Mouse (Mus musculus): ENCODE measurements at regions not wholly inside any gene's neighbourhood (a gene's known extent, or its start where the extent isn't known, plus 50 kb on each side); places are given as distances from the start of the nearest gene placed in this dataset.

DNA sequence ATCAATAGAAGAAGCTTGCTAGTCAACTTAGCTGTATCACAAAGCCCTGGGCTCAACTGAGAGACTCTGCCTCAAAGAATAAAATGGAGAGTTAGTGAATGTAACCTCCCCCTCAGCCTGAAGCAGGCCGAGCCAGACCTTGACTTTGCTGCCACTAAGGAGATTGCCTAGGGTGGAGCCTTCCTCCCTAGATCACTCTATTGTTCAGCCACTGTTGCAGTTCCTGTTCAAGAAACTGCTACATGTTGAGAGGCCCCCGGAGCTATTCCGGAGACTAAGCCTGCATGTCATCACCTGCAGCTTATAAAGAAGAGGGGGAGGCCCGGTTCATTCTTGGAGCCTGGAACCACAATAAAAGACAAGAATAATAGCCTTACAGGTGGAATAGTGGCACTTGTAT lies 257.9 kb downstream of the Adgrg6 start:
- 83% methylated on average over 4 of the region's 4 CpGs for WGBS
- DNase-seq (ENCODE audit: low spot score) (no peak), ATAC-seq (no peak)
- no peaks in the 10 kb centered on the region for H3K27me3 ChIP-seq (ENCODE audit: insufficient read depth, low read length)
- no peak for TF ChIP-seq CTCF (IDR thresholded peaks at IDR 0.05; ENCODE audit: low read depth)
- no peaks in the 10 kb centered on the region for H3K36me3 ChIP-seq (ENCODE audit: insufficient read depth, low read length)
- H3K9me3 ChIP-seq (ENCODE audit: low read length): no peaks in the 10 kb centered on the region
- H3K4me1 ChIP-seq (ENCODE audit: insufficient read depth, low read length): no peaks in the 10 kb centered on the region
- no peak overlapping the region for H3K9ac ChIP-seq (replicated peaks; ENCODE audit: low read length)
- H3K4me3 ChIP-seq (ENCODE audit: low read length): no peak overlapping the region
- H3K27ac ChIP-seq: no peak overlapping the region
- no peak overlapping the region for H3K4me2 ChIP-seq (ENCODE audit: low read depth, low read length)

DNA sequence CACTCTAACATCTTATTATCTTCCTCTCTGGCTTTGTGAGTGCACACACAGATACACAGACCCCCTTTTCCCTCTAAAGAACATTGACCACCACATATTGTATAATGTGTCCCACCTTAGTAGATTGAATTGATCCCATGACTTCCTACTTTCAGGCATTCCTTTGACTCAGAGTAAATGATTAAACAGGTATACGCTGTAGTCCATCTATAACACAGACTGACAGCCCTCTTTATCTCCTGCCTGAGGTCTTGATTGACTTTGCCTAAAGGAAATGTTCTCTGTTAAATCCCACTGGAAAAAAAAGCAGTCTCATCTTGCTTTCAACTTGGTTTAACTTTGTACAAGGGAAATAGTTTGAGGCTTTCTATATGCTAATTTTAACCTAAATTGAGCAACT lies 268.8 kb downstream of the Adgrg6 start:
- DNase-seq (ENCODE audit: low spot score) (no peak), ATAC-seq (no peak)
- H3K4me1 ChIP-seq (ENCODE audit: insufficient read depth, low read length): no peaks in the 10 kb centered on the region
- H3K4me3 ChIP-seq (ENCODE audit: low read length): no peak overlapping the region
- H3K4me2 ChIP-seq (ENCODE audit: low read depth, low read length): no peak overlapping the region
- no peak overlapping the region for H3K9ac ChIP-seq (replicated peaks; ENCODE audit: low read length)
- no peak overlapping the region for H3K27ac ChIP-seq
- H3K9me3 ChIP-seq (ENCODE audit: low read length): no peaks in the 10 kb centered on the region
- no peaks in the 10 kb centered on the region for H3K36me3 ChIP-seq (ENCODE audit: insufficient read depth, low read length)
- 82% methylated on average over 1 of the region's 1 CpGs for WGBS
- no peak for TF ChIP-seq CTCF (IDR thresholded peaks at IDR 0.05; ENCODE audit: low read depth)
- no peaks in the 10 kb centered on the region for H3K27me3 ChIP-seq (ENCODE audit: insufficient read depth, low read length)

DNA sequence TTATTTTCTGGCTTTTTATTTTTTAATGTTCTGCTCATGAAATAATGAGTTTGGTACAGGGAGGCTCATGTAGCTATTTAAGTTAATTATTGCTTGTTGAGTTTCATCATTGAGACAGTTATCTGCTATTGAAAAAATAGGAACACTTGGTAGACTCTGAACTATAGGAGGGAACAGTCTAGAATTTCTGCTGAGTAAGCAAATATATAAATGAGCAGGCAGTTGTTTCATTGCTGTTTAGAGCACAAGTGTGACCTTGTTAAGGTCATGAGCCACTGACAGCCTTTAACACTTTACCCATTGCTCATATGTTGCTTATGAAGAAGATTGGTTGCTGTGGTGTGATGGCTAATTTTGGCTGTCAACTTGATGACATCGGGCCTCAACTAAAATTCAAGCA lies 270.0 kb downstream of the Adgrg6 start:
- no peaks in the 10 kb centered on the region for H3K27me3 ChIP-seq (ENCODE audit: insufficient read depth, low read length)
- DNase-seq (ENCODE audit: low spot score) (no peak), ATAC-seq (no peak)
- 88% methylated on average over 1 of the region's 1 CpGs for WGBS
- H3K4me1 ChIP-seq (ENCODE audit: insufficient read depth, low read length): no peaks in the 10 kb centered on the region
- H3K36me3 ChIP-seq (ENCODE audit: insufficient read depth, low read length): no peaks in the 10 kb centered on the region
- H3K27ac ChIP-seq: no peak overlapping the region
- no peak overlapping the region for H3K9ac ChIP-seq (replicated peaks; ENCODE audit: low read length)
- H3K9me3 ChIP-seq (ENCODE audit: low read length): no peaks in the 10 kb centered on the region
- TF ChIP-seq CTCF (IDR thresholded peaks at IDR 0.05; ENCODE audit: low read depth): no peak
- no peak overlapping the region for H3K4me2 ChIP-seq (ENCODE audit: low read depth, low read length)
- H3K4me3 ChIP-seq (ENCODE audit: low read length): no peak overlapping the region

DNA sequence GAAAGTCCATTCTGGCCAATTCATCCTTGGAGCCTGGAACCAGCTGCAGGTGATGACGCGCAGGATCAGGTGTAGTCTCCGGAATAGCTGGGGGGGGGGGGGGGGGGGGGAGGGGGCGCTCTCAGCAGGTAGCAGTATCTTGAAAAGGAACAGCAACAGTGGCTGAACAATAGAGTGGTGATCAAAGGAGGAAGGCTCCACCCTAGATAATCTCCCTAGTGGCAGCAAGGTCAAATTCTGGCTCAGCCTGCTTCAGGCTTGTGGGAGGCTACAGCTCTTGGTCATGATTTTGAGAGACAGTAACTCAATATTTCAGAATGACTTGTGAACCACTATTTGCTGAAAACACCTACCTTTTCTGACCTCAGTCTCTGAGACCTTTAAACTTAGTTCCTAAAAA lies 275.5 kb downstream of the Adgrg6 start:
- 14% methylated on average over 3 of the region's 4 CpGs for WGBS
- no peak overlapping the region for H3K4me3 ChIP-seq (ENCODE audit: low read length)
- no peaks in the 10 kb centered on the region for H3K4me1 ChIP-seq (ENCODE audit: insufficient read depth, low read length)
- H3K36me3 ChIP-seq (ENCODE audit: insufficient read depth, low read length): no peaks in the 10 kb centered on the region
- DNase-seq (ENCODE audit: low spot score) (no peak), ATAC-seq (no peak)
- TF ChIP-seq CTCF (IDR thresholded peaks at IDR 0.05; ENCODE audit: low read depth): no peak
- H3K27ac ChIP-seq: no peak overlapping the region
- H3K9ac ChIP-seq (replicated peaks; ENCODE audit: low read length): no peak overlapping the region
- no peak overlapping the region for H3K4me2 ChIP-seq (ENCODE audit: low read depth, low read length)
- no peaks in the 10 kb centered on the region for H3K9me3 ChIP-seq (ENCODE audit: low read length)
- no peaks in the 10 kb centered on the region for H3K27me3 ChIP-seq (ENCODE audit: insufficient read depth, low read length)

DNA sequence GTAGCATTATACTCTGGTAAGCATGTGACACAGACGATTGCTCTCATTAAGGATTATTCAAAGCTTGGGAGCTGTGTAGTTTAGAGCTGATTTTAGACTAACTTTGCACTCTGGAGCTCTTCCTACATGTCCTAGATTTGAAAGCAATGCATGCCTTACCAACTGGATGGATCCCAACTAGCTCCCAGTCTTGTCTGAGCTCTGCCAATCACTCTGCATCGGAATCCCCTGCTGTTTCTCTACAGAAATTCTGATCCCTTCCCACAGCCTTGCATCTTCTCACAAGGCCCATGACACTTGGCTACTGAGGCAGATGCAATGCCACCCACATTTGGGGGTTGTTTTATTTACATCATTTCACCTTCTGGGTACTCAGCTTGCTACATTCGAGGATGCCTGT lies 277.8 kb downstream of the Adgrg6 start:
- H3K27me3 ChIP-seq (ENCODE audit: insufficient read depth, low read length): no peaks in the 10 kb centered on the region
- H3K36me3 ChIP-seq (ENCODE audit: insufficient read depth, low read length): no peaks in the 10 kb centered on the region
- no peak overlapping the region for H3K27ac ChIP-seq
- H3K4me2 ChIP-seq (ENCODE audit: low read depth, low read length): no peak overlapping the region
- ATAC-seq (no peak), DNase-seq (ENCODE audit: low spot score) (no peak)
- TF ChIP-seq CTCF (IDR thresholded peaks at IDR 0.05; ENCODE audit: low read depth): no peak
- H3K9me3 ChIP-seq (ENCODE audit: low read length): no peaks in the 10 kb centered on the region
- H3K9ac ChIP-seq (replicated peaks; ENCODE audit: low read length): no peak overlapping the region
- no peaks in the 10 kb centered on the region for H3K4me1 ChIP-seq (ENCODE audit: insufficient read depth, low read length)
- WGBS: 74% methylated on average over 3 of the region's 3 CpGs
- H3K4me3 ChIP-seq (ENCODE audit: low read length): no peak overlapping the region

DNA sequence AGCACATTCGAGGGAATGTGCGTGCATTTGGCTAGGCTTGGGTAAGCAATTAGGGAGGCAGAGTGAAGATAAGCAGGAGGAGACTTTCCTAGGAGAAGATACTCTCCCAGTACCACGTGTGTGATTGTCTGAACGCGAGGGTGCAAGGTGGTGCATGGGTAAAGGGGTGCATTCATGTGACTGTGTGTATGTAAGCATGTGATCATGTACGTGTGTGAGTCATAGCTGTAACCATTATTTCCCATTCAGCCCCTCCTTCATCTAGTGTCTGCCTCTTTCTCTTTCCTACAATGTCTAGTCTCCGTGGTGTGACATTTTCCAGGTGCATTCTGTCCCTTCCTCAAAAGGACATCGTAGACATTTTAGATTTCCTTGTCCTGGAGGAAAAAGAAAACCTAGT lies 273.8 kb downstream of the Hivep2 start:
- no peaks in the 10 kb centered on the region for H3K4me1 ChIP-seq (ENCODE audit: insufficient read depth, low read length)
- ATAC-seq: no peak
- H3K36me3 ChIP-seq (ENCODE audit: insufficient read depth, low read length): no peaks in the 10 kb centered on the region
- WGBS: 89% methylated on average over 8 of the region's 8 CpGs
- no peak for TF ChIP-seq CTCF (IDR thresholded peaks at IDR 0.05; ENCODE audit: low read depth)
- H3K9me3 ChIP-seq (ENCODE audit: low read length): no peaks in the 10 kb centered on the region
- no peak for DNase-seq (ENCODE audit: low spot score)
- no peak overlapping the region for H3K4me2 ChIP-seq (ENCODE audit: low read depth, low read length)
- no peaks in the 10 kb centered on the region for H3K27me3 ChIP-seq (ENCODE audit: insufficient read depth, low read length)
- H3K9ac ChIP-seq (replicated peaks; ENCODE audit: low read length): no peak overlapping the region
- no peak overlapping the region for H3K27ac ChIP-seq
- no peak overlapping the region for H3K4me3 ChIP-seq (ENCODE audit: low read length)

DNA sequence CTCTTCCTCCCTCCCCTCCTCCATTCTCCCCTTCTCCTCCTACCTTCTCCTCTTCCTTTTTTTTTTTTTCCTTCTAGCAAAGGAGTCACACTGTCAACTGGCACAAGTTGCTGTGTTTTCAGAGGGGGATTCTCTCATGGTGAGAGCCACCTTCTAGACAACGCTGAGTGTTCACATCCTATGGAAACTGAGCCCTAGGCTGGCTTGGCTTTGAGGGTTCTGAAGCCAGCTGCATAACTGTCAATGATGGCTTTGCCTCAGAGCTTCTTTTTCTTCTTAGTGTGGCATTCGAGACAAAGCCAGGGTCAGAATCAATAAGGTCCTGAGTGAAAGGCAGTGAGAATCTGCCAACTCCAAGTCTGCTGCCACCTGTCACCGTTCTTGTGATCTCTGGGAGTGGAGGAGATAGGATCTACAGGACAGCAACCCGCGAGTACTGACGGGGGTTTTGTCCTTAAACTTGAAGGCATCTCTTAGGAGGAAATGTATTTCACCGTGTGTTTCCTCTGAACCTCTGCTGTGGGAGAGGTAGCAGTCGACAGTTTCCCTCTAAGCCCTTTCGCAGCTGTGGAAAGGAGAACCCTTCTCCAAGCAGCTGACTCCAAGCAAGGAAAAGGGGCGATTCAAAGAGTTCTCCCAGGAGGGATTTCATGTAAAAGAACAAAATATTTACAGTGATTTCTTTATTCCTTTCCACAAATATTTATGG lies 269.2 kb downstream of the Hivep2 start:
- Histone ChIP-seq H3K27me3 (ENCODE audit: insufficient read depth, low read length) (no peaks in the 10 kb centered on the region), H3K27ac (no peak overlapping the region), H3K9me3 (ENCODE audit: low read length) (no peaks in the 10 kb centered on the region), H3K36me3 (ENCODE audit: insufficient read depth, low read length) (no peaks in the 10 kb centered on the region), H3K4me1 (ENCODE audit: insufficient read depth, low read length) (no peaks in the 10 kb centered on the region), H3K4me2 (ENCODE audit: low read depth, low read length) (no peak overlapping the region), H3K4me3 (ENCODE audit: low read length) (no peak overlapping the region), H3K9ac (replicated peaks; ENCODE audit: low read length) (no peak overlapping the region)
- WGBS: 54% methylated on average over 10 of the region's 10 CpGs
- TF ChIP-seq CTCF (IDR thresholded peaks at IDR 0.05; ENCODE audit: low read depth): no peak
- DNase-seq (ENCODE audit: low spot score) (no peak), ATAC-seq (no peak)

Measured in hindbrain, postnatal 0 days (tissue).